Mouse (Mus musculus): Measurements from ENCODE around the gene Rbms3. TPM values are rescaled to one million over a fixed set of nuclear protein-coding genes. Genes with fewer than 3 reads are reported as not detected.

Gene Rbms3
- polyA plus RNA-seq, 1 experiment from 2014 or later, result 38.3 TPM

DNA sequence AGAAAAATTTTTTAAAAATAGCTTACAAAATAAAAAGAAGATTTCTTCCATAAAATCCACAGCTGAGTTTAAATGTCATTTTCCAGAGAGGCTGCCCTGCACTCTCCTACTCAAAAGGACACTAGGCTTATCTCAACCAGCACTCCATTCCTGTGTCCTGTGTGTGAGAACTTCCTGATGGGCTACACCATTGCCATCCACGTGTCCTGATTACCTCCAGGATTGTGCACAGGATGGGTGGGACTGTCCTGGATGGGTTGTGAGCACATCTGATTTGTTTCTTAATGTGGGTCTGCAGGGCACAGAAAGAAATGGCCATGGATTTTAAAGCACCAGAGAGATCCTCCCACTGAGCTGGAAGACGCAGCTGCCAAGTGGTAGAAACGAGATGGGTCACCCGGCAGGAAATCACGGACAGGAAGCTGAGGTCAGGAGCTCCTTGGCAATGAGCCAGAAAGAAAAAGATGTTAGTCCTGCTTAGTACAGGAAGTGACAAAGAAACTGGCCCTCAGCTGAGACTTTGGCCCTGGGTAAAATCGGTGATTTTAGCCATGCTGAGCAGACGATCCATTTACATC is 256.5 kb downstream of the Rbms3 start:
- H3K27ac ChIP-seq (ENCODE audit: low read length), result peak overlapping the region; percentile 10; the same call in 1 of the 2 replicates
- H3K4me2 ChIP-seq (ENCODE audit: low read depth, low read length), result no peak overlapping the region
- H3K27me3 ChIP-seq (ENCODE audit: control insufficient read depth, insufficient read depth, low read length), result no peaks in the 10 kb centered on the region
- no peaks in the 10 kb centered on the region for H3K9me3 ChIP-seq (replicated peaks; ENCODE audit: control insufficient read depth, low read length)
- H3K36me3 ChIP-seq (ENCODE audit: control insufficient read depth, insufficient read depth), result no peaks in the 10 kb centered on the region
- H3K4me1 ChIP-seq (ENCODE audit: control insufficient read depth, insufficient read depth, low read length), result no peaks in the 10 kb centered on the region
- peak; percentile 76 for ATAC-seq (replicated peaks; ENCODE audit: extremely low read depth, insufficient read depth, low FRiP score)
- no peak overlapping the region for H3K9ac ChIP-seq (ENCODE audit: low read length)
- WGBS, result 32% methylated on average over 7 of the region's 7 CpGs
- H3K4me3 ChIP-seq (ENCODE audit: low read length), result no peak overlapping the region

DNA sequence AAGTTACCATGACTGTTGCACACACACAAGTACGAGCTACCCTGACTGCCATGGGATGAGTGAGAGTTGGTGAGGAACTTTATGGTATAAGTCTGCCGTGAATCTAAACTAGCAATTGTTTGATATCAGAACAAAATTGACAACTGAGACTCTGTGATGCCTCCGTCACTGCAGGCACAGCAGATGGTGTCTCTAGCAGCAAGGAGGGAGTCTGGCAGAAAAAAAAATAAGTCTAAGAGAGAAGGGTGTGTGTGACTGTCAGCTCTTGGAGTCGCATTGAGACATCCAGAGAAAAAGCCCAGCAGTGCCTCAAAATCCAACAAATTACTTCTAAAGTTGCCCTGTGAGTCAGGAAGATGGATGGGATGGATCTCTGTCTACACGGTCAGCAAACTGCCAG is 257.7 kb downstream of the Rbms3 start:
- Histone ChIP-seq H3K4me3 (ENCODE audit: low read length) (no peak overlapping the region), H3K36me3 (ENCODE audit: control insufficient read depth, insufficient read depth) (no peaks in the 10 kb centered on the region), H3K9me3 (replicated peaks; ENCODE audit: control insufficient read depth, low read length) (no peaks in the 10 kb centered on the region), H3K9ac (ENCODE audit: low read length) (no peak overlapping the region), H3K27me3 (ENCODE audit: control insufficient read depth, insufficient read depth, low read length) (no peaks in the 10 kb centered on the region), H3K27ac (ENCODE audit: low read length) (no peak overlapping the region), H3K4me1 (ENCODE audit: control insufficient read depth, insufficient read depth, low read length) (no peaks in the 10 kb centered on the region), H3K4me2 (ENCODE audit: low read depth, low read length) (no peak overlapping the region)
- 78% methylated on average over 5 of the region's 5 CpGs for whole genome bisulfite sequencing
- no peak for ATAC-seq (replicated peaks; ENCODE audit: extremely low read depth, insufficient read depth, low FRiP score)

DNA sequence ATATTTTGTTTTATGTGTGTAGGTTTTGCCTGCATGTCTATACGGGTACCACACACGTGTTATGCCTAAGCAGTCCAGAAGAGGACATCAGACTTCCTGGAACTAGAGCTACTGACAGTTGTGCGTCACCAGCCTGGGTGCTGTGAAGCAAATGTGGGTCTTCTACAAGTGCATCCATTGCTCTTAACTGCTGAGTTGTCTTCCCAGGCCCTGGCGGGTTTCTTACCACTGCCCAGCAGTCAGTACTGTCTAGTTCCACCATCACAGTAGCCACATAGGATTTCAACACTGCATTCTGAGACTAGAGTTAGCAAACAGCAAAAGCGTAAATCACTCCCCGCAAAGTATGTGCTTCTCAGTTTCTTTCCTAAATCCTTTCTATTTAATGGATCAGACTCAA is 259.6 kb downstream of the Rbms3 start:
- Histone ChIP-seq H3K27me3 (ENCODE audit: control insufficient read depth, insufficient read depth, low read length) (no peaks in the 10 kb centered on the region), H3K4me1 (ENCODE audit: control insufficient read depth, insufficient read depth, low read length) (no peaks in the 10 kb centered on the region), H3K36me3 (ENCODE audit: control insufficient read depth, insufficient read depth) (no peaks in the 10 kb centered on the region), H3K9ac (ENCODE audit: low read length) (no peak overlapping the region), H3K27ac (ENCODE audit: low read length) (no peak overlapping the region), H3K9me3 (replicated peaks; ENCODE audit: control insufficient read depth, low read length) (no peaks in the 10 kb centered on the region), H3K4me3 (ENCODE audit: low read length) (no peak overlapping the region), H3K4me2 (ENCODE audit: low read depth, low read length) (no peak overlapping the region)
- 92% methylated on average over 6 of the region's 6 CpGs for WGBS
- ATAC-seq (replicated peaks; ENCODE audit: extremely low read depth, insufficient read depth, low FRiP score), result no peak

DNA sequence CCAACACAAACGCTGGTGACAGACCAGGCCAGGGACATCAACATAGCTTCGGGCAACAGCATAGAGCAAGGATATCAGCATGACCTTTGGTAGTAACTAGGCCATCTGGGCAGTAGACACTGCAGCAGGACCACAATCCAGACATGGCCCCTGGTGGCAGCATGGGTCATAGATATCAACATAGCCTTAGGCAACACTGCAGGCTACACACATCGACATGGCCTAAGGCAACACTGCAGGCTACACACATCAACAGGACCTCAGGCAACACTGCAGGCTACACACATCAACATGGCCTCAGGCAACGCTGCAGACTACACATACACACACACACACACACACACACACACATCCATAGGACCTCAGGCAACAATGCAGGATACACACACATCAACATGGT is 261.7 kb downstream of the Rbms3 start:
- no peaks in the 10 kb centered on the region for H3K27me3 ChIP-seq (ENCODE audit: control insufficient read depth, insufficient read depth, low read length)
- 86% methylated on average over 4 of the region's 4 CpGs for WGBS
- ATAC-seq (replicated peaks; ENCODE audit: extremely low read depth, insufficient read depth, low FRiP score), result no peak
- no peaks in the 10 kb centered on the region for H3K36me3 ChIP-seq (ENCODE audit: control insufficient read depth, insufficient read depth)
- no peaks in the 10 kb centered on the region for H3K4me1 ChIP-seq (ENCODE audit: control insufficient read depth, insufficient read depth, low read length)
- no peak overlapping the region for H3K27ac ChIP-seq (ENCODE audit: low read length)
- H3K4me2 ChIP-seq (ENCODE audit: low read depth, low read length), result no peak overlapping the region
- no peak overlapping the region for H3K9ac ChIP-seq (ENCODE audit: low read length)
- no peaks in the 10 kb centered on the region for H3K9me3 ChIP-seq (replicated peaks; ENCODE audit: control insufficient read depth, low read length)
- H3K4me3 ChIP-seq (ENCODE audit: low read length), result no peak overlapping the region

DNA sequence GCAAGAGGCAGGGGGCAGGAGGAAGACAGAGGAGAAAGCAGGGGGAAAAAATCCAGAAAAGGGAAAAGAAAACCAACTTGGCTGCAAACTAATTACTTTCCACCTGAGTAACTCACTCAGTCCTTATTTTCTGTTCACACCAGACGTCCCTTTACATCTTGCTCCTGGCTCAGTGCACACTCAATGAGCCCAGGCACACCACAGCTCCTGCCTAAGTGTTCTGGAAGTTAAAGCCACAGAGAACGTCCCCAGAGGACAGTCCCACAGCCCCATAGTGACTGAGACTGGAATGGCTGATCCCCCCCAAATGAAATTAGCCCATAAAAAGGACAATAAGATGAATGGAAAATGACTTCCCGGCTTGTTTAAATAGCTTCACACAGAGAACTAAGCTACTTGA is 265.1 kb downstream of the Rbms3 start:
- Histone ChIP-seq H3K9ac (ENCODE audit: low read length) (no peak overlapping the region), H3K9me3 (replicated peaks; ENCODE audit: control insufficient read depth, low read length) (no peaks in the 10 kb centered on the region), H3K4me3 (ENCODE audit: low read length) (no peak overlapping the region), H3K4me2 (ENCODE audit: low read depth, low read length) (no peak overlapping the region), H3K27ac (ENCODE audit: low read length) (no peak overlapping the region), H3K4me1 (ENCODE audit: control insufficient read depth, insufficient read depth, low read length) (no peaks in the 10 kb centered on the region), H3K36me3 (ENCODE audit: control insufficient read depth, insufficient read depth) (no peaks in the 10 kb centered on the region), H3K27me3 (ENCODE audit: control insufficient read depth, insufficient read depth, low read length) (no peaks in the 10 kb centered on the region)
- ATAC-seq (replicated peaks; ENCODE audit: extremely low read depth, insufficient read depth, low FRiP score), result no peak
- 70% methylated on average over 3 of the region's 3 CpGs for WGBS

DNA sequence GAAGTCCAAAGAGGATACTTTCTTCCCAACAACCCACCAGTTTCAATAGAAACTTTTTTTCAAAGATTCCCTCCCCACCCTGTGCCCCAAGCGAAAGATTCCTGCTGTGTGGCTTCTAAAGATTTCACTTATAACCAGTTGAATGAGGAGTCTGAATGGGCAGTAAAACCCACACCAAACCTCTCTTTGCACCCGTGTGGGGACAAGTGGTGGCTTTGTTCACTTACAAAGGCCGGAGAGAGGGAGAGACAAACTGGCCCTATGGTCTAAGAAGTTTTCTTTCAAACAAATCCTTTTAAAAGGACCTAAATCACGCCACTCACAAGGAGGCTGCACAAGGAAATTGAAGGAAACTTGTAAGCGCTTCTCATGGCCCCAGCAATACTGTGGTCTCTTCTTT is 268.3 kb downstream of the Rbms3 start:
- WGBS, result 84% methylated on average over 5 of the region's 5 CpGs
- no peaks in the 10 kb centered on the region for H3K9me3 ChIP-seq (replicated peaks; ENCODE audit: control insufficient read depth, low read length)
- H3K4me1 ChIP-seq (ENCODE audit: control insufficient read depth, insufficient read depth, low read length), result peaks cover 8% of the 10 kb centered on the region
- no peak overlapping the region for H3K4me2 ChIP-seq (ENCODE audit: low read depth, low read length)
- no peak overlapping the region for H3K9ac ChIP-seq (ENCODE audit: low read length)
- no peak for ATAC-seq (replicated peaks; ENCODE audit: extremely low read depth, insufficient read depth, low FRiP score)
- H3K27me3 ChIP-seq (ENCODE audit: control insufficient read depth, insufficient read depth, low read length), result no peaks in the 10 kb centered on the region
- H3K4me3 ChIP-seq (ENCODE audit: low read length), result no peak overlapping the region
- no peaks in the 10 kb centered on the region for H3K36me3 ChIP-seq (ENCODE audit: control insufficient read depth, insufficient read depth)
- H3K27ac ChIP-seq (ENCODE audit: low read length), result no peak overlapping the region

DNA sequence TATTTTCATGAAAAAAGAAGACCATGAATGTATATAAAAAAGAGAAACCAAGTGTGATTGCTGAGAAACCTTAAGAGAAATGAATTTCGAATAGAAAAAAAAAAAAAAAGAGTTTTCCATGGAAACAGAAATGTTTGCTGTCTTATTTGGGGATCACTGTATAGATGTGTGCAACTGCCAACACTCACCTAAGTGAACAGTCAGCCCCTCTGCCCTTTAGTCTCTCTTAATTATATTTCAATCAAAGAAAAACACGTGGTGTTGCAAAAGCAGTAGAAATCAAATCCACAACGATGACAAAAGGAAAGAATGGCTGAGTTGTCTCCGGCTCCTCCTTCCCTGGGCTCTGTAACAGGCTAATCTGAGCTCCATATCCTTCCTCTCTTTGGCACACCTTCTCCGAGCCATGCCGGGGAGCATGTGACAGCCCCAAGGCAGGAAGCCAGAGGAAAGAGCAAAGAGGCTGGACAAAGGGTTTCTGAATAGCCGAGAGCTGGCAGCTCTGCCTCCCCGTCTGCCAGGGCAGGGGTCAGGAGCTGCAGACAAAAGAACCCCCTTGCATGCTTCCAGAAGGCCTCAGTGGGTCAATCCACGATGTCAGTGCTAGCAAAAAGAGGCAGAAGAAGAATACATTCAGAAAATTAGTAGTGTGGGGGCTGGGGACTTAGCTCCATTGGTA is 272.8 kb downstream of the Rbms3 start:
- 13% methylated on average over 9 of the region's 9 CpGs for WGBS
- Histone ChIP-seq H3K4me3 (ENCODE audit: low read length) (peak overlapping the region; percentile 14; the same call in 1 of the 2 replicates), H3K36me3 (ENCODE audit: control insufficient read depth, insufficient read depth) (no peaks in the 10 kb centered on the region), H3K9ac (ENCODE audit: low read length) (peak overlapping the region; percentile 49; the same call in 1 of the 2 replicates), H3K4me1 (ENCODE audit: control insufficient read depth, insufficient read depth, low read length) (peaks cover 8% of the 10 kb centered on the region), H3K4me2 (ENCODE audit: low read depth, low read length) (peak overlapping the region; percentile 42), H3K27me3 (ENCODE audit: control insufficient read depth, insufficient read depth, low read length) (no peaks in the 10 kb centered on the region), H3K9me3 (replicated peaks; ENCODE audit: control insufficient read depth, low read length) (no peaks in the 10 kb centered on the region), H3K27ac (ENCODE audit: low read length) (peak overlapping the region; percentile 81)
- peak; percentile 96 for ATAC-seq (replicated peaks; ENCODE audit: extremely low read depth, insufficient read depth, low FRiP score)

DNA sequence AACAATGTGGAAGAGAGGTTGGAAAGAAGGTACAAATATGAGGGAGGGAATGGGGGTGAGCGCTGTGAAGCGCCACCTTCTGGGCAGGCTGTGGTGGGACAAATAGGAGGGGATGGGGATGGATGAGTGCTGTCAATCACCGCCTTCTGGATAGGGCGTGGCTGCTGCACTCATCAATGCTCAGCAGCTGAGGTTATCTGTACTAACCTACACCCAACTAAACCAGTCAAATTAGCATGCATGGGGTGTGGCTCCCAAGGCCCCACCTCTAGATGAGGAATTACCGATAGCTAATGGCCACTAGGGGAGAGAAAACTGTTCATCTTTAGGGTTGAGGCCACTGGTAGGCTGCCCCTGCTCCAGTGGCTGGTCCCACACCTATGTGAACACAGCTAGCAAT is 274.2 kb downstream of the Rbms3 start:
- no peak overlapping the region for H3K27ac ChIP-seq (ENCODE audit: low read length)
- ATAC-seq (replicated peaks; ENCODE audit: extremely low read depth, insufficient read depth, low FRiP score), result no peak
- WGBS, result 67% methylated on average over 5 of the region's 5 CpGs

DNA sequence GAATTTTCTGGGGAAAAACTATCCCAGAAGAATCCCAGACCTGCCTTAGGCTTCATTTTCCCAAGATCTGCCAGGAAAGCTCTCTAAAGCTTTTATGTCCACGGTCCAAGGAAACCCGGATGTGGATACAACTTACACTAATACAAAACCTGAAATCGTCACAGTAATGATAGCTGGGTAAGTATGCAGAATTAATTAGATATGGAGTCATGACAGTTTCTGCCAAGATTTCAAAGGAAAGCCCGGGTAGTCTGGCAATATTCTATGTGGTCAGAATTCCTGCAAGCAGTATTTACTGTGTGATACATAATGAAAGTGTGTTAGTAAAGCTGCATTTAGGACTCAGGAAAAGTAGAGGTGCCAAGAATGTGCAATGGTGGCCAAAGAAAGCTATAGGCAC is 287.4 kb downstream of the Rbms3 start:
- no peak overlapping the region for H3K4me3 ChIP-seq (ENCODE audit: low read length)
- no peak overlapping the region for H3K27ac ChIP-seq (ENCODE audit: low read length)
- H3K4me2 ChIP-seq (ENCODE audit: low read depth, low read length), result no peak overlapping the region
- H3K9ac ChIP-seq (ENCODE audit: low read length), result no peak overlapping the region
- no peaks in the 10 kb centered on the region for H3K4me1 ChIP-seq (ENCODE audit: control insufficient read depth, insufficient read depth, low read length)
- no peaks in the 10 kb centered on the region for H3K9me3 ChIP-seq (replicated peaks; ENCODE audit: control insufficient read depth, low read length)
- no peaks in the 10 kb centered on the region for H3K27me3 ChIP-seq (ENCODE audit: control insufficient read depth, insufficient read depth, low read length)
- ATAC-seq (replicated peaks; ENCODE audit: extremely low read depth, insufficient read depth, low FRiP score), result no peak
- 76% methylated on average over 4 of the region's 4 CpGs for WGBS
- no peaks in the 10 kb centered on the region for H3K36me3 ChIP-seq (ENCODE audit: control insufficient read depth, insufficient read depth)

More for the DNA sequence above, 274.2 kb downstream of the Rbms3 start:
- no peak overlapping the region for H3K4me2 ChIP-seq (ENCODE audit: low read depth, low read length)
- H3K9ac ChIP-seq (ENCODE audit: low read length), result no peak overlapping the region
- no peaks in the 10 kb centered on the region for H3K27me3 ChIP-seq (ENCODE audit: control insufficient read depth, insufficient read depth, low read length)
- H3K9me3 ChIP-seq (replicated peaks; ENCODE audit: control insufficient read depth, low read length), result no peaks in the 10 kb centered on the region
- peaks cover 8% of the 10 kb centered on the region for H3K4me1 ChIP-seq (ENCODE audit: control insufficient read depth, insufficient read depth, low read length)
- no peak overlapping the region for H3K4me3 ChIP-seq (ENCODE audit: low read length)
- H3K36me3 ChIP-seq (ENCODE audit: control insufficient read depth, insufficient read depth), result no peaks in the 10 kb centered on the region
